20 mouse cellular contexts compared by ENCODE assay signal in genomic region chr4:55859211-55859761, GRCm38 (mm10).
"Had no signal": no experiment of that assay in that cellular context is flagged by ENCODE, and none has a peak within 500 bp of the region (broad histone marks: within the 10 kb centered on the region; RNA-seq: fewer than 3 reads in every experiment).

No protein-coding gene starts in this region.

- H3K4me1 ChIP-seq: limb, embryonic 12.5 days; limb, embryonic 15.5 days; neural tube, embryonic 12.5 days; neural tube, embryonic 15.5 days had no signal

- ATAC-seq: inflammation-experienced regulatory T-cells, adult 6 months; liver, postnatal 0 days; lung, postnatal 0 days had no signal

- H3K36me3 ChIP-seq: limb, embryonic 12.5 days; limb, embryonic 15.5 days; neural tube, embryonic 12.5 days; neural tube, embryonic 15.5 days had no signal

- H3K27ac ChIP-seq: kidney, postnatal 0 days; limb, embryonic 12.5 days; limb, embryonic 15.5 days; liver, embryonic 14.5 days; neural tube, embryonic 12.5 days; neural tube, embryonic 15.5 days had no signal

- H3K4me2 ChIP-seq: limb, embryonic 12.5 days; limb, embryonic 15.5 days; liver, embryonic 11.5 days; lung, embryonic 14.5 days; midbrain, embryonic 11.5 days; neural tube, embryonic 12.5 days; neural tube, embryonic 15.5 days had no signal

- H3K27me3 ChIP-seq: limb, embryonic 12.5 days; limb, embryonic 15.5 days; neural tube, embryonic 12.5 days; neural tube, embryonic 15.5 days had no signal

- H3K9me3 ChIP-seq: limb, embryonic 12.5 days; limb, embryonic 15.5 days; neural tube, embryonic 12.5 days; neural tube, embryonic 15.5 days had no signal

- H3K4me3 ChIP-seq: limb, embryonic 12.5 days; limb, embryonic 15.5 days; neural tube, embryonic 12.5 days; neural tube, embryonic 15.5 days had no signal

- DNase-seq: kidney, adult 18-20 months; kidney, adult 9 months; kidney, postnatal 25 days; left cerebral cortex, postnatal 4 days; liver, postnatal 0 days; lung, embryonic 14.5 days; midbrain, embryonic 14.5 days; right cerebral cortex, adult 18-20 months; right cerebral cortex, postnatal 25 days; thymus, postnatal 25 days had no signal

- H3K9ac ChIP-seq: limb, embryonic 12.5 days; limb, embryonic 15.5 days; liver, embryonic 14.5 days; liver, postnatal 0 days; lung, embryonic 14.5 days; neural tube, embryonic 12.5 days; neural tube, embryonic 15.5 days had no signal
